Mouse (Mus musculus) natural killer cell, adult 2 months (primary cell): ENCODE results near the gene Coq8a.
A peak's percentile ranks its signal among the peaks of the same experiment; 100 is the strongest.

Experiments
- DNase-seq, 2 experiments: peaks; one replicate each; pipeline ENCODE4 v3.0.0; 2022; ENCODE audit warnings: low spot score in 2 of 2

The Coq8a gene

GRCm38 (mm10) chr1:180198959-180199714, at the start of gene Coq8a:
Coq8a (minus strand) TSS chr1:180199602.
- peak; percentile 69 to 82 for DNase-seq

GRCm38 (mm10) chr1:180248593-180249146, 49.3 kb upstream of the Coq8a start:
- DNase-seq, result no peak

GRCm38 (mm10) chr1:180247901-180248300, 48.5 kb upstream of the Coq8a start:
- DNase-seq, result no peak

- no peak for DNase-seq
Measured at GRCm38 (mm10) chr1:180245741-180246507, 46.5 kb upstream of the Coq8a start.

- DNase-seq, result no peak
Measured at GRCm38 (mm10) chr1:180231729-180232128, 32.3 kb upstream of the Coq8a start.

- DNase-seq, result peak in 1 of 2 experiments; percentile 31
Measured at GRCm38 (mm10) chr1:180230580-180230979, 31.2 kb upstream of the Coq8a start.

GRCm38 (mm10) chr1:180229906-180230305, 30.5 kb upstream of the Coq8a start:
- no peak for DNase-seq

GRCm38 (mm10) chr1:180228854-180229253, 29.5 kb upstream of the Coq8a start:
- DNase-seq, result no peak

- no peak for DNase-seq
Measured at GRCm38 (mm10) chr1:180226766-180227165, 27.4 kb upstream of the Coq8a start.

- peak in 1 of 2 experiments; percentile 53 for DNase-seq
Measured at GRCm38 (mm10) chr1:180226221-180226713, 26.9 kb upstream of the Coq8a start.

GRCm38 (mm10) chr1:180225500-180226220, 26.3 kb upstream of the Coq8a start:
- peak; percentile 38 to 55 for DNase-seq

- DNase-seq, result no peak
Measured at GRCm38 (mm10) chr1:180222007-180222406, 22.6 kb upstream of the Coq8a start.

GRCm38 (mm10) chr1:180220791-180221542, 21.6 kb upstream of the Coq8a start:
- DNase-seq, result no peak

- DNase-seq, result no peak
Measured at GRCm38 (mm10) chr1:180216541-180217276, 17.3 kb upstream of the Coq8a start.

GRCm38 (mm10) chr1:180215044-180215443, 15.6 kb upstream of the Coq8a start:
- peak; percentile 49 to 74 for DNase-seq

- DNase-seq, result no peak
Measured at GRCm38 (mm10) chr1:180212911-180213310, 13.5 kb upstream of the Coq8a start.

GRCm38 (mm10) chr1:180210781-180211271, 11.4 kb upstream of the Coq8a start:
- no peak for DNase-seq

- no peak for DNase-seq
Measured at GRCm38 (mm10) chr1:180210031-180210432, 10.6 kb upstream of the Coq8a start.

- DNase-seq, result no peak
Measured at GRCm38 (mm10) chr1:180208370-180208769, 9.0 kb upstream of the Coq8a start.

GRCm38 (mm10) chr1:180200722-180201121, 1.3 kb upstream of the Coq8a start:
- no peak for DNase-seq
